Mouse (Mus musculus): Measurements from ENCODE around the gene Gnao1.

- TF ChIP-seq CTCF (IDR thresholded peaks at IDR 0.05; ENCODE audit: borderline replicate concordance, insufficient read depth, low read length), result no peak
- TF ChIP-seq POLR2A (IDR thresholded peaks at IDR 0.05; ENCODE audit: low read depth, low read length), result no peak
Observed at GRCm38 (mm10) chr8:93879966-93880365, 70.2 kb downstream of the Gnao1 start.
